Mouse (Mus musculus) liver, embryonic 13.5 days (tissue): Measurements from ENCODE around the gene Rps28. TPM values are rescaled to one million over a fixed set of nuclear protein-coding genes. Genes with fewer than 3 reads are reported as not detected.
"Not testable (repeated sequence)": the region's sequence is repeated elsewhere in the genome, so short reads cannot be mapped to it uniquely, and the experiment has no call there.

Source experiments
- ATAC-seq: fragments of 200-750 bp; cut with Nextera tagmentation; 2 replicates; pipeline ENCODE4 v1.8.0; 2017; ENCODE audit warnings: low read depth, mild to moderate bottlenecking, moderate number of reproducible peaks, moderate library complexity
- DNase-seq: peaks from one replicate; pipeline ENCODE4 v3.0.0; 2022
- H3K27ac ChIP-seq: fragments of 300-500 bp; sonication (generic); 2 replicates; pipeline ENCODE4 v1.5.1; 2015; ENCODE audit warnings: moderate library complexity, mild to moderate bottlenecking, inconsistent platforms
- H3K27me3 ChIP-seq: fragments of 300-500 bp; sonication (generic); 2 replicates; pipeline ENCODE4 v1.6.1; 2015; ENCODE audit warnings: mild to moderate bottlenecking, inconsistent platforms
- H3K36me3 ChIP-seq: fragments of 300-500 bp; sonication (generic); 2 replicates; pipeline ENCODE4 v1.6.1; 2015; ENCODE audit warnings: mild to moderate bottlenecking, inconsistent platforms
- H3K4me1 ChIP-seq: fragments of 300-500 bp; sonication (generic); replicated peaks from 2 replicates; pipeline ENCODE4 v1.6.1; 2015; ENCODE audit warnings: inconsistent platforms
- H3K4me2 ChIP-seq: fragments of 300-500 bp; sonication (generic); 2 replicates; pipeline ENCODE4 v1.6.1; 2015; ENCODE audit warnings: inconsistent platforms, mild to moderate bottlenecking, moderate library complexity
- H3K4me3 ChIP-seq: fragments of 300-500 bp; sonication (generic); replicated peaks from 2 replicates; pipeline ENCODE4 v1.5.1; 2015; ENCODE audit warnings: mild to moderate bottlenecking, inconsistent platforms
- H3K9ac ChIP-seq: fragments of 300-500 bp; sonication (generic); 2 replicates; pipeline ENCODE4 v1.6.1; 2015; ENCODE audit warnings: mild to moderate bottlenecking, inconsistent platforms
- H3K9me3 ChIP-seq: fragments of 300-500 bp; sonication (generic); replicated peaks from 2 replicates; pipeline ENCODE4 v1.6.1; 2016; ENCODE audit warnings: inconsistent platforms
- WGBS: fragments of 180-500 bp; shearing (Covaris S2); methylation state at CpG from one replicate; pipeline ENCODE4 v1.1.7; 2015; ENCODE audit not compliant: insufficient replicate concordance; 5-methylcytosine and 5-hydroxymethylcytosine counted together
- polyA plus RNA-seq: library from polyadenylated mRNA; unstranded; fragments of >200 nt; fragmentation: Nextera tagmentation; extraction: Ambion mirVana; gene quantifications from 2 replicates; pipeline ENCODE4 v1.2.1, GENCODE M21; 2015

The Rps28 gene
- polyA plus RNA-seq: 614 and 696 TPM in 2 replicates

GRCm38 (mm10) chr17:33824084-33824996, at the start of gene Rps28, which contains the start of gene Ndufa7:
Gene Rps28, minus strand, starts transcription at chr17:33824562.
Gene Ndufa7, plus strand, starts transcription at chr17:33824572.
- WGBS: under 1% methylated on average over 51 of the region's 51 CpGs

GRCm38 (mm10) chr17:33873537-33873936, 49.2 kb upstream of the Rps28 start, which contains the start of gene Gm7029:
Gene Gm7029, plus strand, starts transcription at chr17:33873837.
- ATAC-seq, H3K4me1 ChIP-seq, H3K9ac ChIP-seq, H3K9me3 ChIP-seq, H3K4me3 ChIP-seq, H3K4me2 ChIP-seq, H3K27me3 ChIP-seq, DNase-seq, H3K27ac ChIP-seq: not testable (repeated sequence)
- WGBS: 94% methylated on average over 6 of the region's 12 CpGs
- H3K36me3 ChIP-seq: peaks cover 38% of the 10 kb centered on the region

More at GRCm38 (mm10) chr17:33824084-33824996, at the start of gene Rps28, which contains the start of gene Ndufa7:
- peak within 1 kb of the TSS; percentile 86 for H3K4me3 ChIP-seq
- DNase-seq (peak; percentile 98), ATAC-seq (peak; percentile 88)
- no peaks in the 10 kb centered on the region for H3K9me3 ChIP-seq
- no peaks in the 10 kb centered on the region for H3K27me3 ChIP-seq
- peak within 1 kb of the TSS; percentile 82 for H3K4me2 ChIP-seq
- H3K9ac ChIP-seq: peak within 1 kb of the TSS; percentile 89
- peak within 1 kb of the TSS; percentile 85 for H3K27ac ChIP-seq
- H3K36me3 ChIP-seq: peaks cover 46% of the 10 kb centered on the region
- peaks cover 73% of the 10 kb centered on the region for H3K4me1 ChIP-seq

- DNase-seq (peak; percentile 59), ATAC-seq (peak; percentile 53; the same call in 1 of the 2 replicates)
- no peak overlapping the region for H3K4me3 ChIP-seq
- no peaks in the 10 kb centered on the region for H3K9me3 ChIP-seq
- no peaks in the 10 kb centered on the region for H3K36me3 ChIP-seq
- WGBS: 18% methylated on average over 9 of the region's 9 CpGs
- no peak overlapping the region; the same call in 1 of the 2 replicates for H3K9ac ChIP-seq
- peak overlapping the region; percentile 41 for H3K4me2 ChIP-seq
- no peak overlapping the region for H3K27ac ChIP-seq
- H3K4me1 ChIP-seq: peaks cover 6% of the 10 kb centered on the region
- no peaks in the 10 kb centered on the region for H3K27me3 ChIP-seq
These were observed 41.1 kb upstream of the Rps28 start for GRCm38 (mm10) chr17:33865330-33866030.

- H3K9ac ChIP-seq: no peak overlapping the region
- H3K9me3 ChIP-seq: no peaks in the 10 kb centered on the region
- no peaks in the 10 kb centered on the region for H3K36me3 ChIP-seq
- no peak for DNase-seq
- H3K4me1 ChIP-seq: no peaks in the 10 kb centered on the region
- H3K27me3 ChIP-seq: no peaks in the 10 kb centered on the region
- H3K4me2 ChIP-seq: no peak overlapping the region
- WGBS: 78% methylated on average over 4 of the region's 4 CpGs
- no peak for ATAC-seq
- no peak overlapping the region for H3K4me3 ChIP-seq
- H3K27ac ChIP-seq: no peak overlapping the region
These were observed 33.5 kb upstream of the Rps28 start for GRCm38 (mm10) chr17:33857816-33858215.

GRCm38 (mm10) chr17:33851331-33851730, 27.0 kb upstream of the Rps28 start:
- Histone ChIP-seq H3K27me3 (no peaks in the 10 kb centered on the region), H3K27ac (no peak overlapping the region), H3K9ac (no peak overlapping the region), H3K4me1 (0 out of 2 replicates have a peak, but pooled peaks cover 3% of the 10 kb centered on the region), H3K36me3 (0 out of 2 replicates have a peak, but pooled peaks cover 8% of the 10 kb centered on the region), H3K4me2 (no peak overlapping the region), H3K4me3 (no peak overlapping the region), H3K9me3 (no peaks in the 10 kb centered on the region)
- WGBS: 29% methylated on average over 1 of the region's 1 CpGs
- DNase-seq (no peak), ATAC-seq (peak; percentile 51; the same call in 1 of the 2 replicates)

- Histone ChIP-seq H3K27ac (no peak overlapping the region), H3K4me1 (peaks cover 21% of the 10 kb centered on the region), H3K4me2 (no peak overlapping the region), H3K9me3 (no peaks in the 10 kb centered on the region), H3K36me3 (0 out of 2 replicates have a peak, but pooled peaks cover 8% of the 10 kb centered on the region), H3K4me3 (no peak overlapping the region), H3K27me3 (no peaks in the 10 kb centered on the region), H3K9ac (peak overlapping the region; percentile 29; the same call in 1 of the 2 replicates)
- DNase-seq: no peak
- no peak for ATAC-seq
- 56% methylated on average over 8 of the region's 8 CpGs for WGBS
These were observed 23.8 kb upstream of the Rps28 start for GRCm38 (mm10) chr17:33848139-33848538.

DNA sequence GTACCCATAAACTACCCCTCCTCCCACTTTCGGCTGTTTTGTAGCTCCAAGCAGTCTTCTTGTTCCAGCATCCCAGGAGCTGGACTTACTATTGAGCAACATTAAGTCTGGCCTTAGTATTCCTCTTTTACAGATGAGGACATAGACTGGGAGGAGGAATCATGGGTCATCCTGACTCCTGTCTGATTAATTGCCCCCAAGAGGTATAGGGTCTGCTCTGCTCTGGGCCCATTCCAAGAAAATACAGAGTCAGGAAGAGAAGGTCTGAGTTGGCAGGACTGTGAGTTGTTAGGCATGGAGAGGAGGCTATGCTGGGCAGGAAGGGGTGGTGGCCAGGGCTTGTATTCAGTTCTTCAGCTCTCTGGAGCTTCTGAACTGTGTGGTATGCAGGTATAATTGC, 19.8 kb upstream of the Rps28 start:
- Histone ChIP-seq H3K36me3 (peaks cover 10% of the 10 kb centered on the region; the same call in 1 of the 2 replicates), H3K27me3 (no peaks in the 10 kb centered on the region), H3K9me3 (no peaks in the 10 kb centered on the region), H3K27ac (no peak overlapping the region), H3K9ac (peak overlapping the region; percentile 51), H3K4me1 (peaks cover 31% of the 10 kb centered on the region), H3K4me2 (peak overlapping the region; percentile 86), H3K4me3 (0 out of 2 replicates have a peak overlapping the region, but pooled peaks have one; percentile 80)
- ATAC-seq: no peak
- DNase-seq: no peak
- 63% methylated on average over 1 of the region's 1 CpGs for WGBS

DNA sequence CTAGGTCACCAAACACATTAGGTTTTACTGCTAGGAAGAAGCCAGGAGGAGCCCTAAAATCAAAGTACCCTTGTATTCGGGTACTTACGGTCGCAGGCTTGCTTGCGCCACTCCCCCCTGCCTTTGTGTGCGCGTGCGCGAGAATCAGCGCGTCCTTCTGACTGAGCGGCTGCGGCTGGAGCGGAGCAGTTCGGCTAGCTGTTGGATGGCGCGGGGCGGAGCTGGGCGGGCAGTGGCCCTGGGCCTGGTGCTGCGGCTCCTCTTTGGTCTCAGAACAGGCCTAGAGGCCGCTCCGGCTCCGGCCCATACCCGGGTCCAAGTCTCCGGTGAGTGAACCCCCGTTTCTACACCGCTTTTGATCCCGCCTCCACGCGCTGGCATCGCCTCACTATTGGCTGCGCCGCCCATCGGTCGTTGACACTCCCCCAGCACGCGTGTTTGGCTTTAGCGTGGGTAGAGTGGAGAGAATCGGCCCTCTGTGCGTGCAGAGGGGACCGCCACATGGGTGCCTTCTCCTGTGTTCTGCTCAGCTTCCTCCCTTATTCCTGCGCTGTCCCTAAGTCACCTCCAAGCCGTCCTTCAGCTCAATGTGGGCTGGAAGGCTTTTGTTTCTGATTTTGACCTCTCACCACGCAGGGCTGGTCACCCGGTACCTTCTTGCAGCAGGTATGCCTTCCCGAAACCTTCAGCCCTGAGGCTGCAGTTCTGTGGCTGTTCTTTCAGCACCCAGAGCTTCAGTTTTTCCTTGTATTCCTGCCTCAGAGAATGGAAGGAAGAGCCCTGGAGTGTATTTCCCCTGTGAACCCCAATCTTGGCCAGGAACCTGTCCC, 18.8 kb upstream of the Rps28 start, which contains the start of gene Cd320:
Gene Cd320, plus strand, starts transcription at position 126 of the 830 bp plus-strand sequence.
- under 1% methylated on average over 45 of the region's 45 CpGs for WGBS
- Histone ChIP-seq H3K4me1 (peaks cover 31% of the 10 kb centered on the region), H3K4me3 (peak within 1 kb of the TSS; percentile 80), H3K9ac (peak within 1 kb of the TSS; percentile 74), H3K27me3 (no peaks in the 10 kb centered on the region), H3K27ac (peak within 1 kb of the TSS; percentile 15; the same call in 1 of the 2 replicates), H3K4me2 (peak within 1 kb of the TSS; percentile 86), H3K36me3 (peaks cover 20% of the 10 kb centered on the region), H3K9me3 (no peaks in the 10 kb centered on the region)
- ATAC-seq (peak; percentile 90), DNase-seq (peak; percentile 87)

GRCm38 (mm10) chr17:33829561-33829960, 5.2 kb upstream of the Rps28 start:
- Histone ChIP-seq H3K4me2 (no peak overlapping the region), H3K9me3 (no peaks in the 10 kb centered on the region), H3K36me3 (peaks cover 51% of the 10 kb centered on the region), H3K4me3 (no peak overlapping the region), H3K4me1 (peaks cover 29% of the 10 kb centered on the region), H3K27me3 (no peaks in the 10 kb centered on the region), H3K9ac (no peak overlapping the region), H3K27ac (0 out of 2 replicates have a peak overlapping the region, but pooled peaks have one; percentile 39)
- WGBS: 87% methylated on average over 10 of the region's 10 CpGs
- ATAC-seq (no peak), DNase-seq (no peak)

DNA sequence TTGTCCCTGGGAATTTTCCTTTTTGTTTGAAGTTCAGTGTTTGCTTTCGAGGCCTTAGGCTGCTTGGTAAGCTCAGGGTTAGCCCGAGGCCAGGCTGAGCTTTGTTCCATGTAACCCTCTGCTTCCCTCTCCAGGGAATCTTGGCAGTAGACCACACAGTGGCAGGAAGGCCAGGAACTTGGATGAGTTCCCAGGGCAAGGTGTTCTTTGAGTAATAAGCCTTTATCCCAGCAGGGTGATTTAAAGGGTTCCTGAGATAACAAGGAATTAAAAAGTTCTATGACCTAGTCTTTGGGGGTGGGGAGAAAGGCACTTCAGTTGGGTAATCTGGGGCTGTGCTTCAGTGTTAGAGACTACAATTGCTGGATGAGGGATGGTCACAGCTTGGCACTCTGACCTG, 4.5 kb upstream of the Rps28 start:
- DNase-seq (no peak), ATAC-seq (no peak)
- peaks cover 44% of the 10 kb centered on the region for H3K36me3 ChIP-seq
- H3K4me1 ChIP-seq: peaks cover 29% of the 10 kb centered on the region
- no peaks in the 10 kb centered on the region for H3K27me3 ChIP-seq
- H3K9ac ChIP-seq: no peak overlapping the region
- WGBS: 50% methylated on average over 2 of the region's 2 CpGs
- no peaks in the 10 kb centered on the region for H3K9me3 ChIP-seq
- H3K4me3 ChIP-seq: no peak overlapping the region
- H3K4me2 ChIP-seq: no peak overlapping the region
- peak overlapping the region; percentile 39; the same call in 1 of the 2 replicates for H3K27ac ChIP-seq
